Mouse (Mus musculus): ENCODE results near the gene Fam234b. TPM values are rescaled to one million over a fixed set of nuclear protein-coding genes. Genes with fewer than 3 reads are reported as not detected.

Fam234b gene
- total RNA-seq, 2 experiments from 2014 or later: 6.5 to 6.7 TPM

GRCm38 (mm10) chr6:135254153-135254552 lies 56.4 kb downstream of the Fam234b start, which contains the start of gene Gsg1:
TSS of gene Gsg1 (minus strand) at chr6:135254351.
- intact Hi-C loops (cut with DNase I): loop anchor here (5.0 kb wide), 1 partner anchor 58 kb away; the partner anchor contains the start of gene Pbp2
- no peak for DNase-seq (ENCODE audit: low spot score)

DNA sequence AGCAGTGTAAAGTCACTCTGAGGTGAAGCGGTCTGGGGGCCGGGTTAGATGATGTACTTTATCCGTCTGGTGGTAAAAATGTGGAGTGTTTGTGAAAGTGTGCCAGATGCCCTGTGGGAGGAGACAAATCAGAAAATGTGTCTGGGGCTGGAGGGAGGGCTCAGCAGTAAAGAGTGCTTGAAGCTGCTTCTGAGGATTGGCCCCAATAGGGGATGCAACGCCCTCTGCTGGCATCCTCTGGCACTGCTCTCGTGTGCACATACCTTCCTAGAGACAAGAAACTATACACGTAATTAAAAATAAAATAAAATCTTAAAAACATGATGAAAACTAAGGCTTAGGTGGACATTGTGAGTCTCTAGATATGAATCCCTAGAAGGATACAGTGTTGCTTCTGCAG lies 62.7 kb downstream of the Fam234b start:
- intact Hi-C loops (cut with DNase I): no loop called here
- no peak for DNase-seq (ENCODE audit: low spot score)

DNA sequence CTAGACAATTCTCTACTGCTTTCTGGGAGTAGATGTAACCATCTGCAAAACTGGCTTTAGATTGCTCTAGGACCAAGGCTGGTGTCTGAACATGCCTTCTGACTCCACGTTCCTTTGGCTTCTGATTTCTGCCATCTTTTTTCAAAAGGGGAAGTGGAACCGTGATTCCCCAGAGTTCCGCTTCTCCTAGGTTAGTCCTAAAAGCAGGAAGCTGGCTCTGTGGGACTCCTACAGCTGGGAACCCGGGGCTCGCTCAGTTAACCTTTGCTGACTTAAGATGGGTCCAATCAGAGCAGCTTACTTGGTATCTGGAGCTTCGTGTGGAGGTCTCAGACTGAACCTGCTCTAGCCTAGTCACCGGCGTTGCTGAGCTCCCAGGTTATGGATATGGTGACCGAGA lies 63.3 kb downstream of the Fam234b start:
- intact Hi-C loops (cut with DNase I): no loop called here

GRCm38 (mm10) chr6:135262565-135262964 lies 64.8 kb downstream of the Fam234b start:
- intact Hi-C loops (cut with DNase I): no loop called here
- no peak for DNase-seq (ENCODE audit: low spot score)

More for the DNA sequence above, 63.3 kb downstream of the Fam234b start:
- no peak for DNase-seq (ENCODE audit: low spot score)

DNA sequence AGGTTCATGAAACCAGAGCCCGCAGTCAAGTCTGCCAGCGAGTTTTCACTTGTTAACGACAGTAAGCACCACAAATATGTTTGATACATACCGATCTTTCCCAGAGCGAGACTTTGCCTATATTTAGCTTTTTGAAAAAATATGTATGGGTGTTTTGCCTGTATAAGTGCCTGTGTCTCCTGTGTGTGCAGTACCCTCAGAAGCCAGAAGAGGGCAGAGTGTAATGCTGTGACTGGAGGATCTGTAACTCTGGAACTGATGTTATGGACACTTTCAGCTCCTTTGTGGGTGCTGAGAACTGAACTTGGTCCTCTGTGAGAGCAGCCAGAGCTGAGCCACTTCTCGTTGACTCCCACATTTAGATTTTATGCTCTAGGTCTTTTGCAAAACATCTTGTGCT lies 66.4 kb downstream of the Fam234b start:
- no peak for DNase-seq (ENCODE audit: low spot score)
- intact Hi-C loops (cut with DNase I): no loop called here

DNA sequence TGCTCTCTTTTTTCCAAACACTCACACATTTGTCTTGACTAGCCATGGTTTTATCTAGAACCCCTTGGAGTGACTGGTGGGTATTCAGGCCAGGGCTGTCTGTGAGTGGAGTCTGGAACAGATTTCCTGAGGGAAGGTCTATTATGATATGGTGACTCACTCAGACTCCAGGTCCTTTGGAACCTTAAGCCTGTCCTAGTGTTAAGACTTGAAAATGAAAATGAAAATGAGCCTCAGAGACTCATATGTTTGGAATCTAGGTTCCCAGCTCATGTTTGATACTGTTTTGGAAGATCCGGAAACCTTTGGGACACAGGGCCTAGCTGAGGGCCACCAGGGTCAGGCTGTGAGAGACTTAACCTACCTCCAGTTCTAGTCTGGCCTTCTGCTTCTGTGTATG lies 68.3 kb downstream of the Fam234b start:
- intact Hi-C loops (cut with DNase I): no loop called here
- no peak for DNase-seq (ENCODE audit: low spot score)

GRCm38 (mm10) chr6:135267221-135267620 lies 69.4 kb downstream of the Fam234b start:
- DNase-seq (ENCODE audit: low spot score): no peak
- intact Hi-C loops (cut with DNase I): no loop called here

- no peak for DNase-seq (ENCODE audit: low spot score)
- intact Hi-C loops (cut with DNase I): no loop called here
These were observed 70.6 kb downstream of the Fam234b start for GRCm38 (mm10) chr6:135268392-135268791.

DNA sequence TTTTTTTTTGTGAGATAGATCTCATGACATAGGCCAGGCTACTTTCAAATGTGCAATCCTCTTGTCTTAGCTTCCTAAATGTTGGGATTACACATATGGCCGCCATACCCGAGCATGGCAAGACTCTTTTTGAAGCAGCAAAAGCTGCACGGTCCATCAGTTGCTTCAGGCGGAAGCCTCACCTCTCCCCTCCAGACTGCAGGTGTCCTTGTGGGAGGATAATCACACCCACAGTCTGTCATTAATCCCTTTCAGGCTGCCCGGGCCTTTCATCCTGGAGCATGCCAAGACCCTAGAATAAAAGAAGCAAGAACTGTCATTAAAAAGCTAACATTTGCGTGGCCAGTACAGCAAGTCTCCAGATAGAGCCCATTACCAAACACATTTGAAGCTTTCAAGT lies 71.8 kb downstream of the Fam234b start:
- intact Hi-C loops (cut with DNase I): no loop called here
- DNase-seq (ENCODE audit: low spot score): no peak

GRCm38 (mm10) chr6:135271761-135272160 lies 74.0 kb downstream of the Fam234b start:
- DNase-seq (ENCODE audit: low spot score): no peak
- intact Hi-C loops (cut with DNase I): no loop called here

DNA sequence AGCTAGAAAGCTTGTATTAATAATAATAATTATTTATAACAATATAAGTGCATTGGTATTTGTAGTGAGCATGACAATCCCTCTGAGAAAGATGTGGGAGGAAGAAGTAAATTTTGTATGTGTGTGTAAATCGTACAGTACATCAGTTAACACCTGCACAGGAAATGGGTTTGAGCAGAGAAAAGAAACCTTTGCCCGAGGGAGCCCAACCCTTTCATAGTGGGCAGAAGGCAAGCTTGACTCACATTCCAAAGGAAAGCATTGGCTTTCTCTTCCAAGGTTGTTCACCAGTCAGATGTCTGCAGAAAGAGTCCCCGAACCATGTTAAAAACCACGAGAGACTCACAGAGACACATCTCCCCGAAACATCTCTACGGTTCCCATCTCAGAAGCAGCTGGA lies 75.3 kb downstream of the Fam234b start:
- intact Hi-C loops (cut with DNase I): no loop called here
- DNase-seq (ENCODE audit: low spot score): no peak

DNA sequence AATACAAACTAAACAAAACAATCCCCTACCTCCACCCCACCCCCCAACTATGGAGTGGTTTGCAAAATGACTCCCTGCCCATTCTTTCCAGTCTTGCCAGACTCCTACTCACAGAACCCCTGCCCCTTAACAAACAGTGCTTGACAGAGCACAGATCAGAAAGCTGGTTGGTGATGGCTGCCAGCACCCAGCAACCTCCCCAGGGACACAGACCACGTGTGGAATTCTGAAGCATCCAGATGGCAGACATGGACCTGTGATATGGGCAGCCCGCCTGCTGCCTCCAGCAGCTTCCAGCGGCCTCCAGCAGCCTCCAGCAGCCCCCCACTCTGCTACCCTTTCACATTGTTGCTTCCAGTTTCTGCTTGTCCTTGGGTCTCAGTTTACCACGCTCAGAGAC lies 77.5 kb downstream of the Fam234b start:
- intact Hi-C loops (cut with DNase I): no loop called here

DNA sequence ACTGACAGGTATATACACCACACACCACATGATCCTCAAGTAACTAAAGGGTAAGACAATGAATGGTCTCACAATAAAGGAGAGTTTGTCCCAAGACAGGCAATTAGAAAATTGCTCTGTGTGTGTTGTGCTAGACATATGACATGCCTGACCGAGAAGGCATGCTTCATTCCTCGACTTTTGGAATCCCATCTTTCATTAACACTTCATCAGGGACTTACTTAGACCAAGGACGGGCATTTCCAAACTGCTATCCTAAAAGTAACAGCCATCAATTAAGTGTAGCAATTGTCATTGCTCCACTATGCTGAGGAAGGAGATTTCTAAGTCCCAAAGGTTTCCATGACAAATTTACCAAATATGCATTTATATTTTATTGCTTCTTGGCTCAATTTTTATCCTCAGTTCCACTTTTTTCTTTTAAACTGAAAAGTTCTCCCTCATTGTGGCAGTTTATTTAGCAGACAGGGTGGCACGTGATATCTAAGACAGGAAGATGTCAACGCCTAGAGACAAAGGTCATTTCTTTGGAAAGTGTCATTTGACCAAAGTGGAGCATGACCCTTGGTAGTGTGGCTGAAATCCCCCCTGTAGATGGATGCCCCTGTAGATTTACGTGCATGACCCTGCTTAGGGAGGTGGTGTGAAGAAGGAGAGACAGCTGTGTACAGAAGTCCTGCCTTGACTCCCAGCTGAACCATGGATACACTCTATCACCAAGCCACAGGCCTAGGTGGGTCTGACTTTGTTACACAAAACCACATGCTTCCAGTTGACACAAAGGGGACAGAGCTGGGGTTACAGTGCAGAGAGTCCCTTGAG lies 78.9 kb downstream of the Fam234b start:
- DNase-seq (ENCODE audit: low spot score): no peak
- intact Hi-C loops (cut with DNase I): no loop called here

More for the DNA sequence above, 77.5 kb downstream of the Fam234b start:
- no peak for DNase-seq (ENCODE audit: low spot score)

GRCm38 (mm10) chr6:135278302-135278701 lies 80.5 kb downstream of the Fam234b start:
- intact Hi-C loops (cut with DNase I): no loop called here
- no peak for DNase-seq (ENCODE audit: low spot score)

DNA sequence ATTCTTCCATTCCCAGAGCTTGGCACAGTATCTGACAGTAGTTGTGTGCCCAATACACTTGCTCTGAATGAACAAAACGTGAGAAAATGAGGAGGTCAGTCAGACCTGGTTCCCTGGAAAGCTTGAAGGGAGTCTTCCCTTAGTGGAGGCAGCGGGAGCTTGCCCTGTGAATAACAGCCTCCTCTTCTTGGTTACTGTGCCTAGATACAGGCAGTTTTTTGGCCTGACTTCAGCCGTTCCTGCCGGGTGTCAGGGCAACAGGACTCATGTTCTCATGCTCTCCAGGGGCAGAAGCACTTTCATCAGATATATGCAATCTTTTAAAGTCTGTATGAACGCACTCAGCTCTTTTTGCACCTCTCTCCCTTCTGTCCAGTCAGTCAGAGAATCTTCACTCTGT lies 81.5 kb downstream of the Fam234b start:
- intact Hi-C loops (cut with DNase I): no loop called here

DNA sequence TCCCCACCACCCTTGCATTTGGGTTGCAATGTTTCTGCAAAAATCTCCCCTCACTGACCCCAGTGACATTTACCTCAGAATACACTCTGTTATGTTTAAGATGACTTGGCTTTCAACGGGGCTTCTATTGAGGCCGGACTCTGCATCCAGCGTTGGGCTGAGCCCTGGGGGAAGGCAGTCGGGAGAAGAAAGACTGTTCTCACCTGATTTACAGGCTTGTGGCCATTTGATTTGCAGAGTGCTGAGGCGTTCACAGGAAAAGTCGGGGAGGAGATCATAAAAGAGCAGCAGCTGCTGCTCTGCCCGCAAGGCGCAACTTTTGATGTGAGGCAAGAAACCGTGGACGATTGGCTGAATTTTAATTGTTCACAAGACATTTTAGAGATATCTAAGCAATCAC lies 82.1 kb downstream of the Fam234b start:
- intact Hi-C loops (cut with DNase I): no loop called here
- no peak for DNase-seq (ENCODE audit: low spot score)

More for the DNA sequence above, 81.5 kb downstream of the Fam234b start:
- DNase-seq (ENCODE audit: low spot score): no peak

- DNase-seq (ENCODE audit: low spot score): no peak
- intact Hi-C loops (cut with DNase I): no loop called here
These were observed 94.6 kb downstream of the Fam234b start for GRCm38 (mm10) chr6:135292391-135292790.

DNA sequence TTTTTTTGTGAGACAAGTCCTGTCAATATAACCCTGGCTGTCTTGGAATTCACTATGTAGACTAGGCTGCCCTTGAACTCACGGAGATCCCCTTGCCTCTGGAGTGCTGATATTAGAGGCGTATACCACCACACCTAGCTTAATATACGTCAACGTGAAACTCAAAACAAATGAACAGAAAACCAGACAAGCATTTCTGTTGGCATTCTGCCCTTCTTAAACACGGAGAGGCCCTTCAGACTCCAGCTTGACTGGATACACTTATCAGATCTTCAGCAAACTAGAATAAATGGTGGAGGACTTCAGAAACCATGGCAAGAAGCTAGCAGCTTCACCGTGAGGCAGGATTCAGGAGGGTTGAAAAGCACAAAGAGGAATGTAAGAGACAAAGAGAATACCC lies 96.4 kb downstream of the Fam234b start:
- intact Hi-C loops (cut with DNase I): no loop called here
- no peak for DNase-seq (ENCODE audit: low spot score)

Measured in heart, postnatal 25 days (tissue).